Mouse (Mus musculus) C2C12 (cell line): ENCODE data around the gene Noc2l. TPM values are rescaled to one million over a fixed set of nuclear protein-coding genes. Genes with fewer than 3 reads are reported as not detected.

Experiments used
- H3K27me3 ChIP-seq: one replicate; pipeline ENCODE4 v1.6.1; 2011; ENCODE audit not compliant: control insufficient read depth, insufficient read depth, insufficient read length
- H3K36me3 ChIP-seq: one replicate; pipeline ENCODE4 v1.6.1; 2011; ENCODE audit not compliant: control insufficient read depth, insufficient read depth
- H3K4me3 ChIP-seq: one replicate; pipeline ENCODE4 v1.5.1; 2011; ENCODE audit warnings: mild to moderate bottlenecking, control low read depth; ENCODE audit not compliant: poor library complexity, insufficient read depth, severe bottlenecking
- H3K79me2 ChIP-seq: one replicate; pipeline ENCODE4 v1.6.1; 2011; ENCODE audit not compliant: control insufficient read depth, insufficient read depth
- H3K79me3 ChIP-seq: one replicate; pipeline ENCODE4 v1.6.1; 2011; ENCODE audit warnings: low read depth, control low read depth
- H3ac ChIP-seq: one replicate; pipeline ENCODE3; 2011; ENCODE audit warnings: low read depth; ENCODE audit not compliant: control insufficient read depth, insufficient read length
- CEBPB ChIP-seq: IDR thresholded peaks from one replicate; pipeline ENCODE4 v1.6.1; 2011; ENCODE audit warnings: low read depth, mild to moderate bottlenecking, control low read depth, moderate library complexity
- CTCF ChIP-seq: IDR thresholded peaks from one replicate; pipeline ENCODE4 v1.5.1; 2011; ENCODE audit not compliant: control insufficient read depth, insufficient read depth, insufficient read length
- FOSL1 ChIP-seq: IDR thresholded peaks from one replicate; pipeline ENCODE4 v1.8.0; 2011; ENCODE audit warnings: mild to moderate bottlenecking, low read length; ENCODE audit not compliant: poor library complexity, insufficient read depth, severe bottlenecking
- MAX ChIP-seq: IDR thresholded peaks from one replicate; pipeline ENCODE4 v1.6.1; 2011; ENCODE audit warnings: mild to moderate bottlenecking, control low read depth
- MYOD1 ChIP-seq: IDR thresholded peaks from one replicate; pipeline ENCODE4 v1.6.1; 2011; ENCODE audit warnings: low read depth; ENCODE audit not compliant: control insufficient read depth, insufficient read length
- MYOG ChIP-seq: IDR thresholded peaks from one replicate; pipeline ENCODE4 v1.6.1; 2011; ENCODE audit not compliant: control insufficient read depth, insufficient read length; ENCODE audit errors: extremely low read depth
- USF1 ChIP-seq: IDR thresholded peaks from one replicate; pipeline ENCODE4 v1.6.1; 2011; ENCODE audit warnings: low read depth, mild to moderate bottlenecking, control low read depth, moderate library complexity
- polyA plus RNA-seq: library from polyadenylated mRNA; unstranded; fragments of >200 nt; fragmentation: generic; extraction: Trizol; gene quantifications from one replicate; pipeline ENCODE4 v1.2.1, GENCODE M21; 2012; ENCODE audit warnings: missing spikeins

Noc2l gene
- polyA plus RNA-seq, 1 experiment: 106 TPM

- no peaks in the 10 kb centered on the region for H3K36me3 ChIP-seq
- TF ChIP-seq FOSL1 (no peak), MYOG (no peak), CEBPB (no peak), MYOD1 (no peak), CTCF (no peak), MAX (no peak), USF1 (no peak)
- no peak overlapping the region for H3K4me3 ChIP-seq
- peaks cover 3% of the 10 kb centered on the region for H3K27me3 ChIP-seq
- no peaks in the 10 kb centered on the region for H3K79me3 ChIP-seq
- no peaks in the 10 kb centered on the region for H3K79me2 ChIP-seq
- no peak overlapping the region for H3ac ChIP-seq
Observed at GRCm38 (mm10) chr4:156209963-156210635, 25.7 kb upstream of the Noc2l start.

GRCm38 (mm10) chr4:156213134-156213533, 22.7 kb upstream of the Noc2l start:
- peaks cover 18% of the 10 kb centered on the region for H3K27me3 ChIP-seq
- H3ac ChIP-seq: no peak overlapping the region
- H3K79me2 ChIP-seq: no peaks in the 10 kb centered on the region
- H3K79me3 ChIP-seq: no peaks in the 10 kb centered on the region
- H3K4me3 ChIP-seq: no peak overlapping the region
- TF ChIP-seq FOSL1 (no peak), MYOG (no peak), MAX (no peak), CTCF (no peak), MYOD1 (no peak), USF1 (no peak), CEBPB (no peak)
- no peaks in the 10 kb centered on the region for H3K36me3 ChIP-seq

- Histone ChIP-seq H3K36me3 (no peaks in the 10 kb centered on the region), H3K4me3 (no peak within 1 kb of the TSS), H3K79me3 (no peaks in the 10 kb centered on the region), H3K79me2 (no peaks in the 10 kb centered on the region), H3ac (no peak within 1 kb of the TSS), H3K27me3 (peaks cover 15% of the 10 kb centered on the region)
- TF ChIP-seq MYOG: no peak
Observed at GRCm38 (mm10) chr4:156215649-156216048, 20.2 kb upstream of the Noc2l start, which contains the start of gene Perm1. TSS of gene Perm1 (plus strand) at chr4:156215868.

- H3ac ChIP-seq: no peak overlapping the region
- H3K4me3 ChIP-seq: no peak overlapping the region
- no peak for TF ChIP-seq USF1
- no peak for TF ChIP-seq FOSL1
- TF ChIP-seq MAX: no peak
- no peak for TF ChIP-seq MYOG
- TF ChIP-seq MYOD1: no peak
- TF ChIP-seq CEBPB: no peak
- no peak for TF ChIP-seq CTCF
- H3K79me3 ChIP-seq: no peaks in the 10 kb centered on the region
- H3K27me3 ChIP-seq: peaks cover 15% of the 10 kb centered on the region
- H3K79me2 ChIP-seq: no peaks in the 10 kb centered on the region
- no peaks in the 10 kb centered on the region for H3K36me3 ChIP-seq
Observed at GRCm38 (mm10) chr4:156216196-156216595, 19.6 kb upstream of the Noc2l start.

GRCm38 (mm10) chr4:156217022-156217669, 18.7 kb upstream of the Noc2l start:
- H3K79me2 ChIP-seq: no peaks in the 10 kb centered on the region
- TF ChIP-seq MYOG: no peak
- no peak for TF ChIP-seq CEBPB
- no peak for TF ChIP-seq USF1
- TF ChIP-seq MYOD1: no peak
- TF ChIP-seq FOSL1: no peak
- no peak for TF ChIP-seq CTCF
- no peak for TF ChIP-seq MAX
- no peak overlapping the region for H3ac ChIP-seq

GRCm38 (mm10) chr4:156217838-156218237, 18.0 kb upstream of the Noc2l start:
- H3K79me3 ChIP-seq: no peaks in the 10 kb centered on the region

More at GRCm38 (mm10) chr4:156217022-156217669, 18.7 kb upstream of the Noc2l start:
- Histone ChIP-seq H3K4me3 (no peak overlapping the region), H3K27me3 (peaks cover 15% of the 10 kb centered on the region), H3K79me3 (no peaks in the 10 kb centered on the region), H3K36me3 (no peaks in the 10 kb centered on the region)

More at GRCm38 (mm10) chr4:156217838-156218237, 18.0 kb upstream of the Noc2l start:
- Histone ChIP-seq H3K4me3 (no peak overlapping the region), H3K79me2 (no peaks in the 10 kb centered on the region), H3ac (no peak overlapping the region), H3K36me3 (no peaks in the 10 kb centered on the region), H3K27me3 (peaks cover 15% of the 10 kb centered on the region)
- TF ChIP-seq MYOD1 (no peak), CTCF (no peak), USF1 (no peak), MYOG (no peak), MAX (no peak), CEBPB (no peak), FOSL1 (no peak)
